Mouse (Mus musculus) liver, embryonic 12.5 days (tissue): ENCODE data around the gene Fam149b. TPM values are rescaled to one million over a fixed set of nuclear protein-coding genes. Genes with fewer than 3 reads are reported as not detected.

Source experiments
- polyA plus RNA-seq: library from polyadenylated mRNA; unstranded; fragments of >200 nt; fragmentation: Nextera tagmentation; extraction: Ambion mirVana; gene quantifications from 2 replicates; pipeline ENCODE4 v1.2.1, GENCODE M21; 2016

The Fam149b gene
- polyA plus RNA-seq, 1 experiment from 2014 or later: 14.6 TPM

Other genes with a start within 250 kb of the Fam149b start
- gene Saysd1, start 209.6 kb upstream of the Fam149b start, polyA plus RNA-seq: 4.5 and 4.8 TPM in 2 replicates
- 8.6 and 8.9 TPM in 2 replicates for gene Kcnk5, start 166.4 kb upstream of the Fam149b start, polyA plus RNA-seq
- 1.4 and 1.7 TPM in 2 replicates for gene Kcnk16, start 79.0 kb upstream of the Fam149b start, polyA plus RNA-seq
- 7.8 and 9.3 TPM in 2 replicates for gene Nudt13, start 53.5 kb upstream of the Fam149b start, polyA plus RNA-seq
- 49.2 and 49.5 TPM in 2 replicates for gene Ecd, start within 50 bp of the Fam149b start, polyA plus RNA-seq
- gene Dnajc9, start 40.7 kb downstream of the Fam149b start, polyA plus RNA-seq: 146 and 147 TPM in 2 replicates
- gene Mrps16, start 45.5 kb downstream of the Fam149b start, polyA plus RNA-seq: 80.1 and 81.3 TPM in 2 replicates
- 0.19 and 0.25 TPM in 2 replicates for gene Cfap70, start 104.1 kb downstream of the Fam149b start, polyA plus RNA-seq
- gene Anxa7, start 132.0 kb downstream of the Fam149b start, polyA plus RNA-seq: 49.2 and 51.4 TPM in 2 replicates
- gene Mss51, start 148.7 kb downstream of the Fam149b start, polyA plus RNA-seq: 0.48 and 0.57 TPM in 2 replicates
- 26.8 and 30.0 TPM in 2 replicates for gene Ppp3cb, start 198.4 kb downstream of the Fam149b start, polyA plus RNA-seq